Mouse (Mus musculus): ENCODE results near the gene Gm45717.
A peak's percentile ranks its signal among the peaks of the same experiment; 100 is the strongest.

DNA sequence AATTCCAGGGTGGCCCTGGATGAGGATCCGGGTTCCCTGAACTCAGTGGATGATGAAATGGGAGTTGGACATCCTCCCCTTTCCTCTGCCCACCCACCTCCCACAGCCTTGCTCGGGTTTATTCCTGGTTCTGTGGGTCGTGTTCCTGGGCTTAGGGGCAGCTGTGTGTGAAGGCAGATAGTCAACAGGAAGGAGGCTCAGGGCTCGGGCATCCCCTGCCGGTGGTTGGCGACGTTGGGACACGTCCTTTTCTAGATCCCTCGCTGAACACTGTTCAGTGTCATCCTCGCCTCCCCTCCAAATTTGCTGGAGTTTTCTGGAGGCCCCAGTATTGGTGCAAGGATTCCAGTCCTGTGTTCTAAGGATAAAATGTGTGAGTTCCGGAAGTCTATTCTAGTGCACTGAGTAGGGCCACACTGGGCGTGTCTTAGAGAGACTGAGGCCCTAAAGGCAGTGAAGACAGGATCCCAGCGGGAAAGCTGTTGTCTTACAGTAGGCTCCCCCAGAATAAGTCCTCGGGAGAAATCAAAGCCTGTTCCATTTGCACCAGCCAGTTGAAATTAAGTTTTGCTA is 35.5 kb upstream of the Gm45717 start:
- TF ChIP-seq EP300 (IDR thresholded peaks at IDR 0.05; ENCODE audit: low read depth) (no peak), CTCF (IDR thresholded peaks at IDR 0.05; ENCODE audit: low read depth) (peak; percentile 39)

Measured in liver, postnatal 0 days (tissue).